Mouse (Mus musculus) ovary, postnatal 36 days (tissue): ENCODE results near the gene Atf1.
A peak's percentile ranks its signal among the peaks of the same experiment; 100 is the strongest.
"Not testable (repeated sequence)": the region's sequence is repeated elsewhere in the genome, so short reads cannot be mapped to it uniquely, and the experiment has no call there.

Source experiments
- DNase-seq: peaks from one replicate; pipeline ENCODE4 v3.0.0; 2022; ENCODE audit warnings: low spot score, mixed read lengths

The Atf1 gene

DNA sequence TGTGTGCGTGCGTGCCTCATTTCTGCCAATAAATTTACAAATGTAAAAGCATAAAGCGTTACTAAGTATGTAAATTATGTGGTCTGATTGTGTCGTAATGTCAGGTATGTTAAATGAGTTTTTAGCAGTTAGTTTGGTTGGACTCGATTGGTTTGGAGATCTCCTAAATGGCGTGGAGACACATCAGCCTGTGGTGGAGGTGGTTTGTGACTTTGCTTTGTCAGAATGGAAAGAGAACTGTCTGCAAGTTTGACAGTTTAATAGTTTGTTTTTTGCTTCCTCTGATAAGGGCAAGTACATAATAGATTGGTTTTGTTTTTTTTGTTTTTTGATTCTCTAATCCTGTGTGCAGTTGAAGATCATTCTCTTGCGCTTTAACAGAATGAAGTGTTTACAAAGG is 32.7 kb downstream of the Atf1 start:
- DNase-seq: not testable (repeated sequence)

DNA sequence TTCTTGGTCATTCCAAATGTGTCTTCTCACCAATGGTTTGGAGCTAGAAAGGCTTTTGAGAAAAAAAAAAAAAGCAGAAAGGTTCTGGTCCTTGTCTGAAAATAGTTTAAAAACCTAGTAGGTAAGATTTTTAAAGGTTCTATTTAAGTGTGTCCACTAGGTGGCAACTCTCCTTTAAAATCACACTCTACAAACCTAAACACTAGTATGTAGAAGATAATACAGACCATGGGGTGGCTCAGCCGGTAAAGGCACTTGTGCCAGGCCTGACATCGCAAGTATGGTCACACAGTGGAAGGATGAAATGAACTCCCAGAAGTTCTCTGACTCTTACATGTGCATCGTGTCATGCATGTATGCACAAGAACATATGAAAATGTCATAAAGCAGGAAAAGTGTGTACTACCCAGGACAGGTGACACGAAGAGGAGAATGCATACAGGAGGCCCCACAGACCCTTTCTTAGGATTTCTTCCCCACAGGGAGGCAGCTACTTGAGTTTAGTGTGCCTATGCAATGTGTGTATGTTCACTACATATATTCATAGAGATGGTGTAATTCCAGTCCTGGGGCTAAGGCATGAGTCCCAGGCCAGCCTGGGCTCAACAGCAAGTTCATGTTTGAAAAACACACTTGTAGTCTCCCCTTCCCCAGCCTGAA is 35.8 kb downstream of the Atf1 start:
- no peak for DNase-seq

- DNase-seq: no peak
Measured at GRCm38 (mm10) chr15:100265586-100266325, 38.1 kb downstream of the Atf1 start.

DNA sequence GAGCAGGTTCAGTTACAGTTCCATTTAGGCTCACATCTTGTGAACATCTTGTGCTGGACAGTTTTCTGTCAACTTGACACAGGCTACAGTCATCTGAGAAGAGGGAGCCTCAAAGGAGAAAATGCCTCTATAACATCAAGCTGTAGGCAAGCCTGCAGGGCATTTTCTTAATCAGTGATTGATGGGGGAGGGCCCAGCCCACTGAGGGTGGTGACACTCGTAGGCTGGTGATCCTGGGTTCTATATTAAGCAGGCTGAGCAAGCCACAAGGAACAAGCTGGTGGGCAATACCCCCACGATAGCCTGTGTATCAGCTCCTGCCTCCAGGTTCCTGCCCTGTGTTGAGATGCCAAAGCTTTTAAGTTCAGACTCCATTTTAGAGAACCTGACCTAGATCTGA is 41.3 kb downstream of the Atf1 start:
- no peak for DNase-seq

DNA sequence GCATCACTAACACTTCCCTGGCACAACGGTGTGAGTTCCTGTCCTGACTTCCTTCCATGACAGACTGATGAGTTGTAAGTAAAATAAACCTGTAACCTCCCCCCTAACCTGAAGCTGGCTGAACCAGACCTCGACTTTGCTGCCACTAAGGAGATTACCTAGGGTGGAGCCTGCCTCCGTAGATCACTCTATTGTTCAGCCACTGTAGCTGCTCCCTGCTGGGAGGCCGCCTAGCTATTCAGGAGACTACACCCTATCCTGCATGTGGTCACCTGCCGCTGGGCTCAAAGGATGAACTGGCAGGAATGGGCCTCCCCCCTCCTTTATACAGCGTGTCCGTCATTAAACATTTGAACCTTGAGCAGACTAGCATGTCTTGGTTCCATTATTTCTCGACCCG is 42.2 kb downstream of the Atf1 start:
- no peak for DNase-seq

GRCm38 (mm10) chr15:100270609-100271008 is 43.0 kb downstream of the Atf1 start:
- DNase-seq: not testable (repeated sequence)

DNA sequence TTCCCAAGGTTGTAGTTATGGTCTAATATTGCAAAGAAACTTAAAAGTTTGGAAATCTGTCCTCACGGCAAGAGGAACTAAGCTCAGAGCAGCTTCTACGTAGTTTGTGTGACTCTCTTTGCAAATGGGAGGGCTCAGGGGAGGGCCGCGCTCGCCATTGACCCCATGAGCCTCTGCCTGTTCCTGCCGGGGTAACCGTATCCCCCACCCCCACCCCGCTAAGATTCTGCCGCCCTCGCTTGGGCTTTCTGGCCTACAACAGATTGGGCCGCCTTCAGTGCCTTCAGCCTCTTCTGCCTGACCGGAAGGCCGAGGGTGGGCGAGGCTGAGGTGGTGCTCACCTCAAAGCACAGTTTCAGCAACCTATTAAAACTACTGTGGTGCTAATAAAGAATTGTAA is 43.8 kb downstream of the Atf1 start:
- DNase-seq: no peak

DNA sequence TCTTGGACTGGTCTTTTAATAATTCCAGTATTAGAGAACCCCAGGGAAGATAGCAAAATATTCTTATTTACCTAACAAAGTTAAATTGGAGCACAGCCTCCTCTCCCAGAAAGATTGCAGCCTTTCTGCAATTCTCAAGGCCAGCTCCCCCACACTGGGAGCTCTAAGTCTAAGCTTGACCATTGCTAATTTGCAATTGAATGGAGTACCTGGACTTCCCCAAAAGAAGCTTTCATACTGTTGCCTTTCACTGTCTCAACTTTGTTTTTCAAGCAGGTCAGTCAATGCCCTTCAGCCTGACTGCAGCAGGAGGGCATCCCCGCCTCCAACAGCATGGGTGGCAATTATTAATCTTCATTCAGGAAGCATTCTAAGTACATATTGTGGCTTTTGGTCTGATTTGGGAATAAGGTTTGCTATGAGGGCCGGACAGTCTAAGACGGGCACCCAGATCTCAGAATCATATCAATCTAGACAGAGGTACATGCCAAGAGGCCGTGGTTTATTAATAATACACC is 46.2 kb downstream of the Atf1 start:
- not testable (repeated sequence) for DNase-seq

DNA sequence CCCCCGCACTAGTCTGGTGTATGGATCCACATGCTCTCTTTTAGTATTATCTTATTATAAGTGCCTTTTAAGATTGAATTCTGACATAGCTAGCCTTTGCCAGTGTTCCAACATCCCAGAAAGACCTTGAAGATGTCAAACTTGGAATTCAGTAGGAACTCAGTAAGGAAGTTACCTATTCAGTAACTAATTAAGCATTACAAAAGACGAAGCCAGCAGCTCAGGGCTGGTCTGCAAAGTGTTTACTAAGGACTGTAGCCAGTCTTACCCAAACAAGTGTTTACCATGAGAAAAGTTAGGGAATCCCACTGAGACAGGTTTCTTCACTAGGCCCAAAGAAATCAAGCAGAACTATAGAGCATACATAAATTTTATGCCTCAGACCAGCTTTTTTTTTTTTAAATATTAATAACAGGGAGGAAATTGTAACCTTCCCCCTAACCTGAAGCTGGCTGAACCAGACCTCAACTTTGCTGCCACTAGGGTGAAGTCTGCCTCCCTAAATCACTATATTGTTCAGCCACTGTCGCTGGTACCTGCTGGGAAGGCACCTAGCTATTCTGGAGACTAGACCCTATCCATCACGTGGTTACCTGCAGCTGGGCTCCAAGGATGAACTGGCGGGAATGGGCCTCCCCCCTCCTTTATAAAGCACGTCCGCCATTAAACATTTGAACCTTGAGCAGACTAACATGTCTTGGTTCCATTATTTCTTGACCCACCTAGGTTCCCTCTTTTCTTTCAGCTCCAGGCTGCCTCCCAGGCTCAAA is 47.4 kb downstream of the Atf1 start:
- DNase-seq: no peak

- DNase-seq: no peak
Measured at GRCm38 (mm10) chr15:100276403-100276802, 48.8 kb downstream of the Atf1 start.

DNA sequence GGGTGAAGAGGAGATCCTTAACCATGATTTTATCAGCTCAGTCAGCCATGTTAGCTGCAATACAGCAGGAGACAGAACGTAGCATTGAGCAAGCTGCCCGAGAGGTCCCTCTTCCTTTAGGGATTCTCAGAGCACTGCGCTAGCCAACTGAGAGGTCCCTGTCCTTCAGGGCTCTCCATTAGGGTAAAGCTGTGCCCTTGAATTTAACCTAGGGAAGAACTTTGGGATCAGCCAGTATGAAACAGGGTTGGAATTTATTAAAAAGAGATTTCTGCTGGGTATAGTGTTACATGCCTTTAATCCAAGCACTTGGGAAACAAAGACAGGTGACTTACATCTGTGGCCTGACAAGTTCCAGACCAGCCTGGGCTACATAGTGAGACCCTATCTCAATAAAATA is 50.0 kb downstream of the Atf1 start:
- DNase-seq: no peak

- DNase-seq: no peak
Measured at GRCm38 (mm10) chr15:100280626-100281025, 53.0 kb downstream of the Atf1 start, which contains the start of gene Tmprss12. Gene Tmprss12, plus strand, starts transcription at chr15:100280837.

DNA sequence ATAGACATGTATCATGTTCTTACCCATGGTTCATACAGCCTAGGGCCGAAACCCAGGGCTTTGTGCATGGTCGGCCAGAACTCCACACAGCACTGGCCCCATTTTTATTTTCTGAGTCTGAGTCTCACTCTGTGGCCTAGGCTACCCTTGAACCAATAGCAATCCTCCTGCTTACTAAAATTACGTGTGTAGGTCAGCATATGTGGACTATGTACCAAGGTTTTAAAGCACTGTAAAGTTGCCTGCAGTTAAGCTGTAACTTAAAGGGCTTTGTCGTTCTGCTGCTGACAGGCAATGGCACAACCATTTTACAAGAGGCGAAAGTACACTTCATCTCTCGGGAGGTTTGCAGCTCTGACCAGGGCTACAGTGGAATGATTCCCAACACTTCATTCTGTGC is 61.4 kb downstream of the Atf1 start:
- no peak for DNase-seq

- no peak for DNase-seq
Measured at GRCm38 (mm10) chr15:100290858-100291257, 63.2 kb downstream of the Atf1 start.

DNA sequence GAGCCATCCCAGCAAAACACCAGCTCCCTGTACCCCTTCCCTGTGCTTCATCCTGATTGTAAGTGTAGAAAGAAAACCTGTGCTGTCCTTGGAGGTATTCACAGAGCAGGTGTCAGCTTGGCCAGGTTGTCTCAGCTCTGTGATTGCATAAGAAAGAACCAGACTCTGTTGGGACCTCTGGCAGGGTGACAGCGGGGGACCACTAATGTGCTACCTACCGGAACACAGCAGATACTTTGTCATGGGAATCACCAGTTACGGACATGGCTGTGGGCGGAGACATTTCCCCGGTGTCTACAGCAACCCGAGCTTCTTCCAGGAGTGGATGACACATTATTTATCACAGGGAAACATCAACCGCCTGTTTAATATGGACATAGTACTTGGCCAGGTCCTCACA is 64.7 kb downstream of the Atf1 start:
- DNase-seq: no peak

DNA sequence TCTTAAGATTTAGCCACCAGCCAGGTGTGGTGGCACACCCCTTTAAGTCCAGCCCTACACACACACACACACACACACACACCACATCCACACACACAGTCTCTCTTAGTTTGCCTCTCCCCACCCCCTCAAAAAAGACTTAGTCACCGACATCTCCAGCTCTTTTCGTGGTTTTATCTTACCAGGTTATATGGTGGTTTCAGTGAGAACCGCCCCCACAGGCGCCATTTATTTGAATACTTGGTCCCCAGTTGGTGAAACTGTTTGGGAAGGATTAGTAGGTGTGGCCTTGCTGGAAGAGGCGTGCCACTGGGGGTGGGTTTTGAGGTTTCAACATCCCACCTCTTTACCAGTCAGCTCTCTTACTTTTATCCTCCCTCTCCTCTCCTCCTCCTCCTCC is 70.2 kb downstream of the Atf1 start:
- no peak for DNase-seq

DNA sequence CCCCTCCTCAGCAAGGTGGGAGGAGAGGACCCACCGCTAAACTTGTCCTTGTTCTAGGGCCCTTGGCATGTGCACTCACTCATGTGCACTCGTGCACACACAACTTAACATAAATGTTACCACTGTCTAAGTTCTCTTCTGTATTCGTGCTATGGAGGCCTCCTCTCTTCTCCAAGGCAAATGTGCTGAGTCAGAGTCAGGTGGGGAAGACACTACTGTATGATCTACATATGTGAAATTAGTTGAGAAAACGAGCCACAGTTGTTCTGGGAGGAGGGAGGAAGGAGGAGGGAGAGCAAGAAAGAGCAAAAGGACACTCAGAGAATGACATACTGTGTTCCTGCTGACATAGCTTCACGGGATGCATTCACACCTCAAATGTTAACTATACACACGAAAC is 72.9 kb downstream of the Atf1 start:
- no peak for DNase-seq

GRCm38 (mm10) chr15:100301556-100301955 is 73.9 kb downstream of the Atf1 start:
- DNase-seq: peak; percentile 35

DNA sequence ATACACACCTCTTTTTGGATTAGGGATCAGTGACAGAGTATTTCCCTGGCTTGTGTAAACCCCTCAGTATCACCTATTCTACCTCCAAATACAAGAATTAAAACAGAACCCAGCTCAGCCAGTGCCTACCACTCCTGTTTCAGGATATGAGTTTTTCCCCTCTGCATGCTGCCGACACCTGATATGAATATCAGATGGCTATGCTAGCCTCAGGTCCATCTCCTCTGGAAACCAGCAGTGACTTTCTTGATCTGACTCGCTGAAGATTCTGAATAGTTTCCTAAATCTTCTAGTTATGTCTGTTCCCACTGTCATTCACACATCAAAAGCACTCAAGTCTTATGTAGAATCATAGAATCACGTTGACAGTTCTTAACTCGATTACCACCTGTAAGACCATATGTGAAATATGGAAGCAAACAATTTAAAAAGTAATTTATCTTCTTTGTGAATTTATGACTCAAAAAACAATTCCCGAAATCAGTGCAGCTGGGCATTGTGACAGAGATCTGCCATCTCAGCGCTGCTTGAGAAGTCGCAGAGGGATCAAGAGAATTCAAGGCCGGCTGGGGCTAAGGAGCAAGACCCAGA is 75.9 kb downstream of the Atf1 start:
- no peak for DNase-seq

DNA sequence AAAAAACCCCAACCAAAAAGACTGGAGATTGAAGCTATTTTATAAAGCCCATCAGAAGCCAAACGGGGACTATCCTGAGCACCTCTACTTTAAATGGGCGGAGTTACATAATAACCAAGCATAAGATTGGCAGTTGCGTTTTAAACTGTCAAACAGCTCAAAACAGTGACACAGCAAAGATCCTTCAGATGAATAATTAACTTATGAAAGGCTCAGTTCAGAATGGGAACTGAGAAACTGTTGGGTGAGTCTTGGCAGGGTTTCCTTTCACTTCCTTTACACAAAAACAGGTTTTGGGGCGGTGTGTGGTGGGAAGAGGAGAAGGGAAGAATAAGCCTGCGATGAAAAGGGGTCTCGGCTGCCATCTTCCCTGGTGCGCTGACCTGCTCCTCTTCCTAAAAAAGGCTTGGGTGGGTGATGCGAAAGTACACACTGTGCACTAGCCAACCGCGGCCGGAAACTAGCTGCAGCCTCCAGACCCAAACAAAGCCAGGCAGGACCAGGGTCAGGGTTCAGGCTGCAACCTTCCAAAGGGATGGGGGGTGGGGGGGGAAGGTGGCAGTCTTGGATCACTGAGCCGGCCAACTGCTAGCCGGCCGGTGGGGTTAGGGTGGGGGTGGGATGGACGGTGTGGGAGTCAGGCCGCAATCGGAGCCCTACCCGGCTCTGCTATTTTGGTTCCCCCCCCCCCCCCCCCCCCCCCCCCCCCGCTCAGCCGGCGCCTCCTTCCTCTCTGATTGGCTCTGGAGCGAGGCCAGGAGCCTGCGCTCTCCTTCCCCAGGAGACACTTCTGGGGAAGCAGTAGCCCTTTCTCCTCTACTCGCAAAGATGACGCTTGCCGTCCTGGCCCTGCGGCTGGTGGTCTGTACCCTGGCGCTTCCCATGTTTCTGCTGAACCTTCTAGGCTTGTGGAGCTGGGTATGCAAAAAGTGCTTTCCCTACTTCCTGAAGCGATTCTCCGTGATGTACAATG is 76.7 kb downstream of the Atf1 start, which contains the start of gene Mettl7a1:
Gene Mettl7a1, plus strand, starts transcription at position 122 of the 973 bp plus-strand sequence.
- peak; percentile 81 for DNase-seq

DNA sequence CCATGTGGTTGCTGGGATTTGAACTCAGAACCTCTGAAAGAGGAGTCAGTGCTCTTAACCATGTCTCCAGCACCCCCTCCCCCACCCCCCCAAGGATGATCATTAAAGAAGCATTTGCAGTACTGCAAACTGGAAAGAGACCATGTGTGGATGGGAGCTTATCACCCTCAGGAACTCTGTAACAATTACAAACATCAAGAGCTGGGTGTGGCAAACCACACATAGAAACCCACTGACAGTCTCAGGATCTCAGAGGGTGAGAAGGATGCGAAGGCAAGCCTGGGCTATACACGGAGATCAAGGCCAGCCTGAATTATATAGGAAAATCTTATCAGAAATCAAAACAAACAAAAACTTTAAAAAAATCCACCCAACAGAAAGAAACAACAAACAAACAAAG is 78.6 kb downstream of the Atf1 start:
- DNase-seq: no peak
